Mouse (Mus musculus): ENCODE data around the gene Gcdh. TPM values are rescaled to one million over a fixed set of nuclear protein-coding genes. Genes with fewer than 3 reads are reported as not detected.

Gcdh gene
- total RNA-seq, 2 experiments from 2014 or later = 34.7 to 34.8 TPM

- no peak for DNase-seq
Measured at GRCm38 (mm10) chr8:84872309-84872965, 21.3 kb downstream of the Gcdh start.

- DNase-seq = peak; percentile 57
Measured at GRCm38 (mm10) chr8:84871376-84872308, 22.1 kb downstream of the Gcdh start, which contains the start of gene Syce2. Gene Syce2, plus strand, starts transcription at chr8:84872111.

DNA sequence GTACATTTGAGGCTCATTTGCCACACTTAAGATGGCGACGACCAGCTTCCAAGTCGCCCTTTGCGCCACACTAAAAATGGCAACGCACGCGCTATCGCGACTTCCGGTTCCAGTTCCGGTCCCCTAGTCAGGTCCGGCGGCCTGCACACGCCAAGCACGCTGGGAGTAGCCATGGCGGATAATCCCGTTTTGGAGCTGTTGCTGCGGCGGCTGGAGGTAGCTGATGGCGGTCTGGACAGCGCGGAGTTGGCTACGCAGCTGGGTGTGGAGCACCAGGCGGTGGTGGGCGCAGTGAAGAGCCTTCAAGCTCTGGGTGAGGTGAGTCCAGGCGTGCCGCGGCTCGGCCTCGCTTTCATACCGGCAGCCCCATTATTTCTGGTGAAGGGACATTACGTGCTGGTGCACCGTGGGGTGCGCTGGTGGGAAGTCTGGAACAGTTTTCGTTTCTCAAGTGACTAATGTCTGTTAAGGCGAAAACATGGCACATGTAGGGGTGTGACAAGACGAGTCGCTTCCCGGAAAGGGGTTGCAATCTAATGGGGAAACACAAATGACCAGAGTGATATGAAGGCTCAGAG, 36.8 kb downstream of the Gcdh start, which contains the start of gene Farsa:
TSS of gene Farsa (plus strand) at position 126 of the 578 bp plus-strand sequence.
- peak; percentile 87 for DNase-seq

- DNase-seq = no peak
Measured at GRCm38 (mm10) chr8:84856434-84856833, 37.3 kb downstream of the Gcdh start.

DNA sequence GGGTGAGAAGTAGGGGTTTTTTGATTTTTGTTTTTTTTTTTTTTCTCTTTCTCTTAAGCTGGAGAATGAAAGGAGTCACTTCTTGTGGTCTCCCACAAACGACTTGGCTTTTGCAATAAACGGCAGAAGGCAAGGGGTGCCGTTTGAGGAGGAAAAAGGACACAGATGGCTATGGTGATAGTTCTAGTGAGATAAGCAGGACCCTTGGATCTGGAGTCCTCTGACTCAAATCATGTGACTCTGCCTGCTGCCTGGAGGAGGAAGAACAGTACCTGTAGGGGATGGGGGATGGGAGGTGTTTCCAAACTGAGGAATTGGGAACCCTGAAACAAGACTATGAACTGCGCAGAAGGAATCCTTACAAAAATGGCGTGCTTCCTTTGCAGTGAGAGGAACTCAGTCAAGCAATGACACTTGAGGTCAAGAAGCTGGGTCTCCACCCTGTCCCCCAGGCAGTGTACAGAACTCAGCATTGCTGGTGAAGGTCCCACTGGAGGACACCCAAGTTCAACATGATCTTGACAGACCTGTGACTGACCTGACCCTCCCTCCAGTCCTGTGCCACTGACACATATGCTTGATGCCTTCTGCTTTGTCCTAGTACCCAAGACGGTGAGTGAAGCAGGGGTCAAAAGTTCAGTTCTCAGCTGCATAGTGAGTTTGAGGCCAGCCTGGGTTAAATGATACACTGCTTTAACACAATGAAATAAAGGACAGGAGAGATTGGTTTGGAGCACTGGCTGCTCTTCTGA, 45.9 kb downstream of the Gcdh start:
- no peak for DNase-seq

DNA sequence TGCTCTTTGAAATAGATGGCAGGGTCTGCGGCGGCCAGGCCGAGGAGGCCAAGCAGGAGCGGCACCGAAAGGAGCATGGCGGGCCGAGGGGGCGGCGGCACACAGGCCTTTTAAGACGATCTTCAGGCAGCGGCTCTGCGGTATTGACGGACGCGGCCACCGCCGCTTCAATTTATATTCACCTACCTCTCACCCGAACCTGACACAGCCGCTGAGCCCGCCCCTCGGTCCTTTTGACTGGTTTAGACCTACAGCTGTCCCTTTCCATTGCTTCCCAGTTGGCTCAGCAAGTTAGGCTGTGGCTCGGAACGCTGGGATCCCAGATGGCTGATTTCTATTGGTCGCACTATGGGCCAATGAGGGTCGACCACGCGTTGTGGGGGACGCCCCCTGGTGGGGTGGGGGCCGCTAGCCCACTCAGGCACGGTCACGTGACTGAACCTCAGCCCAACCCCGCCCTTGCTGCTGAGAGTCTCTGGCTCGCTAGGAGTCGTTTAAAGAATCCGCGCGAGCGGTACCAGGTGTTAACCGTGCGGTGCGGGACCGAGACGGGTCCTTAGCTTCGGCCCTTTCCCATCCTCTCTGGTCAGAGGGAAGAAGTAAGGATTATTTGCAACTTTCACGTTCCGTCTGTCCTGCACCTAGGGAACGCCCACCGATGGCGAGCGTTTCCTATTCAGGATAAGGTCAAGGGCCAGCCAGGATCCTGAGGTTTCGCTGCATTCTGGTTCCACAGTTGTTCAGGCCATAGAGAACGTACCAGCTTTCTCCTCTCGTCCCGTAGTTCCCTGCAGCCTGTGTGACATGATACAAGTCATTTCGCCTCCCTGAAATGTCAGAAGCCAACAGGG, 46.8 kb downstream of the Gcdh start, which contains the start of gene Calr:
TSS of gene Calr (minus strand) at position 213 of the 851 bp plus-strand sequence.
- peak; percentile 100 for DNase-seq

DNA sequence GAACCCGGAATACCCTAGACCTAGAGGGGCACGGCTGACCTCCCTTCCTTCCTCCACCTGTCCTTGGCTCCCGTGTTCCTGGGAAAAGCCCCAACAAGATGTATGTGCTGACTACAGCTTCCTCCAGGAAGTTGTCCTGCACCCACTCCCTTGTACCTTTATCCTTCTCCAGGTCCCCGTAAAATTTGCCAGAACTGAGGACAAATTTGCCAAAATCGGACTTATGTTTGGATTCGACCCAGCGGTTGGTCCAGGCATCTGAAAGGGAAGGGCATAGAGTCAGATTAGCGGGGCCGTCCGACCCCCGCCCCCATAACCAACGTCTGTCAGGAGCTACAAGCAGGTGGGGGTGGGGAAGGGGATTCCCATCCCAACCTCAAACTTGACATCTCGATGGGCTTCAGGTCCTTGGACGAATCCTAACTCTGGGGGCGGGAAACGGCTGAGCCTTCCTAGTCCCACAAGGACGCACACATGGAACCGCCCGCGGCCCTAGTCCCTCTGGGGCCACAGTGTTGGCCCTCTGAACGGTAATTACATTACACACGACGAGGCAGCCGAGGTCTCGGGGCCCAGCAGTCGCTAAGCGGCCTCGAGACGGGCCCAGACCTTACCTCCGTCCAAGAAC, 47.5 kb downstream of the Gcdh start:
- no peak for DNase-seq

DNA sequence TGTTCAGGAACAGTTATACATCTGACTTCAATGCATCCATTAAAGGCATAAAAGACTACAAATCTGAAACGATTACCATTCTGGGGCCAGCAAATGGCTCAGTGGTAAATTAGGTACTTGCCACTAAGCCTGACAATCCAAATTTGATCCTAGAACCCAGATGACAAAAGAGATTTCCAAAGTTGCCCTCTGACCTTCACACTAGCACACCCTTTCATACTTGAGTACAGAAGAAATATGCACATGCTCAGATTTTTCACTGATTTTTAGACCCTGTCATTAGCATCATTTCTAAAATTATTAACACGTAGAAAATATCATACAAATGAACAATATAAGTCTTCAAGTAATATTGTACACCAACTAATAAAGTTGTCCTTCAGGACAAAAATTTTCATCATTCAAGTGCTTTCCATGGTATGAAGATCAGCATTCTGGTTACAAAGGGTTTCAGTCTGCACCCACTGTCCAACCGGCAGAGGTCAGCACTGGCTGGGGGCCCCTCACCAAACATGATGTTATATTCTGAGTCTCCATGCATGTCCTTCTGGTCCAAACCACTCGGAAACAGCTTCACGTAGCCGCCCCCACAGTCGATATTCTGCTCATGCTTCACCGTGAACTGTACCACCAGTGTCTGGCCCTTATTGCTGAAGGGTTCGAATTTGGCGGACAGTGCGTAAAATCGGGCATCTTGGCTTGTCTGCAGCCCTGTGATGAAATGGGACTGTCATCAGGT, 48.2 kb downstream of the Gcdh start:
- no peak for DNase-seq

DNA sequence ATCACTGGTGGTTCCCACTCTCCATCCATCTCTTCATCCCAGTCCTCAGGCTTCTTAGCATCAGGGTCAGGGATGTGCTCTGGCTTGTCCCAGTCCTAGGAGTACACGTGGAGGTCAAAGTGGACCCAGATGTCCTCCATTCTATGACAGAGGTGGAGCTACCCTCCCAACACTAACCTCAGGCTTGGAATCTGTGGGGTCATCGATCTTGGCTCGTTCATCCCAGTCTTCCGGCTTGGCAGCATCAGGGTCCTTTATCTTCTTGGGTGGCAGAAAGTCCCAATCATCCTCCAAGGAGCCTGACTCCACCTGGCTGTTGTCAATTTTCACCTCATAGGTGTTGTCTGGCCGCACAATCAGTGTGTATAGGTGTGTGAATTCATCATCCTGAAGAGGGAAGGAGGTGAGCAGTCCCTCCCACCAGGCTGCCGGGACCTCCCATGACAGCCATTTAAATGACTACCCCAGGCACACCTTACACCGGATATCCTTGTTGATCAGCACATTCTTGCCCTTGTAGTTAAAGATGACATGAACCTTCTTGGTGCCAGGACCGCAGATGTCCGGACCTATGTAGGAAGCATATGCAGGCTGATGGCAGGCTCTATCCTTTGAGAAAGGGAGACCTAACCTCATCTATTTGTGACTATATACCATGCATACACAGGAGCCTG, 49.2 kb downstream of the Gcdh start:
- DNase-seq = no peak

- DNase-seq = no peak
Measured at GRCm38 (mm10) chr8:84841514-84841913, 52.2 kb downstream of the Gcdh start.

GRCm38 (mm10) chr8:84840248-84840999, 53.3 kb downstream of the Gcdh start, which contains the start of gene Rad23a:
Gene Rad23a, minus strand, starts transcription at chr8:84840665.
- peak; percentile 87 for DNase-seq

DNA sequence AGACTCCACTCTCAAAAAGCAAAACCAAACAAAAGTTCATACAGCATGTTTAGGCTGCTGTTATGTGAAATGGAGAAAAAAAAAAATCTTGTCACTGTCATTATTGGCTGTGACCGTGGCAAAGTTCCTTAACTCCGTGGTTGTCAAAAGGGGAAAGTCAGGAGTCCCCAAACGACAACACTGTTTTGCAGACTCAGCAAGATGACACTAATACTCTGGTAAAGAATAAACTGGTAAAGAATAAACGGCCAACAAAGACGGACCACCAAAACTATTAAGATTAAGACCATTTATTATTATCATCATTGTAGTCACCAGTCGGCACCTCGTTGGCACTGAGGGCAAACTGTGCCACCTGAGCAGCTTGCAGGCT, 53.9 kb downstream of the Gcdh start:
- DNase-seq = no peak

- no peak for DNase-seq
Measured at GRCm38 (mm10) chr8:84839411-84839810, 54.3 kb downstream of the Gcdh start.

GRCm38 (mm10) chr8:84838513-84838912, 55.2 kb downstream of the Gcdh start:
- DNase-seq = no peak

GRCm38 (mm10) chr8:84837912-84838470, 55.7 kb downstream of the Gcdh start:
- no peak for DNase-seq

GRCm38 (mm10) chr8:84837149-84837911, 56.4 kb downstream of the Gcdh start:
- no peak for DNase-seq

Measured in gastrocnemius, postnatal 25 days (tissue).